Mouse (Mus musculus): ENCODE data around the gene Rbfox3. TPM values are rescaled to one million over a fixed set of nuclear protein-coding genes. Genes with fewer than 3 reads are reported as not detected.

The Rbfox3 gene
- polyA plus RNA-seq, 1 experiment from 2014 or later, result 0.36 TPM

GRCm38 (mm10) chr11:118540411-118541026, 370.9 kb downstream of the Rbfox3 start:
- Histone ChIP-seq H3K27me3 (0 out of 2 replicates have a peak, but pooled peaks cover 10% of the 10 kb centered on the region), H3K27ac (no peak overlapping the region), H3K4me2 (no peak overlapping the region), H3K4me3 (replicated peaks) (no peak overlapping the region), H3K36me3 (no peaks in the 10 kb centered on the region), H3K4me1 (replicated peaks) (no peaks in the 10 kb centered on the region), H3K9ac (no peak overlapping the region), H3K9me3 (replicated peaks) (no peaks in the 10 kb centered on the region)
- ATAC-seq (ENCODE audit: low read depth) (no peak), DNase-seq (no peak)
- WGBS (ENCODE audit: insufficient replicate concordance), result 44% methylated on average over 12 of the region's 12 CpGs

DNA sequence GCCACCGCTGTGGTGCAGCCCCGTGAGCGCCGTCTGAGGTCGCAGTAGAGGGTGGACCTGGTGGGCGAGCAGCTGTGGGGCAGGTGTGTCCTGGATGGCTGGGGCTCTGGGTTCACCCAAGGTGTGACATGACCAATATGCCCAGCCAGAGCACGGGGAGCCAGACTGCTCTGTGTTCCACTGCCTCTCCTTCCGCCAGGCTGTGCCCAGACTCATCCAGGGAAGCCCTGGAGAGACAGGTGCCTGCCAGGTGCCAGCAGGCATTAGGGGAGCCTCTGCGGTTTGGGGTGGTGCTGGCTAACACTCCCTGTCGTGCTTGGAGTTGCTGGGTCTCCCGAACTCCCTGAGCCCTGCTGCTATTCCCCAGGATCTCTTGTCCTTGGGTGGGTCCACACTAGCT, 373.4 kb downstream of the Rbfox3 start:
- DNase-seq (no peak), ATAC-seq (ENCODE audit: low read depth) (no peak)

GRCm38 (mm10) chr11:118534382-118535092, 376.9 kb downstream of the Rbfox3 start:
- Histone ChIP-seq H3K36me3 (no peaks in the 10 kb centered on the region), H3K27ac (no peak overlapping the region), H3K4me1 (replicated peaks) (no peaks in the 10 kb centered on the region), H3K9ac (no peak overlapping the region), H3K9me3 (replicated peaks) (no peaks in the 10 kb centered on the region), H3K4me2 (no peak overlapping the region), H3K27me3 (0 out of 2 replicates have a peak, but pooled peaks cover 4% of the 10 kb centered on the region), H3K4me3 (replicated peaks) (no peak overlapping the region)
- 30% methylated on average over 18 of the region's 18 CpGs for WGBS (ENCODE audit: insufficient replicate concordance)
- DNase-seq (no peak), ATAC-seq (ENCODE audit: low read depth) (no peak)

More for the DNA sequence above, 373.4 kb downstream of the Rbfox3 start:
- Histone ChIP-seq H3K9me3 (replicated peaks) (no peaks in the 10 kb centered on the region), H3K27ac (no peak overlapping the region), H3K4me3 (replicated peaks) (no peak overlapping the region), H3K36me3 (no peaks in the 10 kb centered on the region), H3K4me2 (no peak overlapping the region), H3K4me1 (replicated peaks) (no peaks in the 10 kb centered on the region), H3K9ac (no peak overlapping the region), H3K27me3 (0 out of 2 replicates have a peak, but pooled peaks cover 10% of the 10 kb centered on the region)
- 67% methylated on average over 11 of the region's 11 CpGs for WGBS (ENCODE audit: insufficient replicate concordance)

- ATAC-seq (ENCODE audit: low read depth) (no peak), DNase-seq (no peak)
- WGBS (ENCODE audit: insufficient replicate concordance), result 70% methylated on average over 8 of the region's 8 CpGs
- H3K4me2 ChIP-seq, result no peak overlapping the region
- H3K4me1 ChIP-seq (replicated peaks), result no peaks in the 10 kb centered on the region
- H3K4me3 ChIP-seq (replicated peaks), result no peak overlapping the region
- 0 out of 2 replicates have a peak, but pooled peaks cover 3% of the 10 kb centered on the region for H3K27me3 ChIP-seq
- H3K36me3 ChIP-seq, result no peaks in the 10 kb centered on the region
- no peak overlapping the region for H3K27ac ChIP-seq
- H3K9me3 ChIP-seq (replicated peaks), result no peaks in the 10 kb centered on the region
- H3K9ac ChIP-seq, result no peak overlapping the region
These were observed 381.1 kb downstream of the Rbfox3 start for GRCm38 (mm10) chr11:118530313-118530712.

- ATAC-seq (ENCODE audit: low read depth) (no peak), DNase-seq (no peak)
- Histone ChIP-seq H3K27ac (no peak overlapping the region), H3K36me3 (no peaks in the 10 kb centered on the region), H3K27me3 (0 out of 2 replicates have a peak, but pooled peaks cover 4% of the 10 kb centered on the region), H3K9me3 (replicated peaks) (no peaks in the 10 kb centered on the region), H3K4me1 (replicated peaks) (no peaks in the 10 kb centered on the region), H3K4me2 (no peak overlapping the region), H3K9ac (no peak overlapping the region), H3K4me3 (replicated peaks) (no peak overlapping the region)
- WGBS (ENCODE audit: insufficient replicate concordance), result 67% methylated on average over 9 of the region's 9 CpGs
These were observed 382.6 kb downstream of the Rbfox3 start for GRCm38 (mm10) chr11:118528761-118529160.

GRCm38 (mm10) chr11:118525059-118525458, 386.3 kb downstream of the Rbfox3 start:
- Histone ChIP-seq H3K36me3 (no peaks in the 10 kb centered on the region), H3K27me3 (0 out of 2 replicates have a peak, but pooled peaks cover 4% of the 10 kb centered on the region), H3K9ac (no peak overlapping the region), H3K27ac (no peak overlapping the region), H3K4me2 (no peak overlapping the region), H3K4me3 (replicated peaks) (no peak overlapping the region), H3K4me1 (replicated peaks) (no peaks in the 10 kb centered on the region), H3K9me3 (replicated peaks) (no peaks in the 10 kb centered on the region)
- DNase-seq (no peak), ATAC-seq (ENCODE audit: low read depth) (no peak)
- 62% methylated on average over 11 of the region's 11 CpGs for WGBS (ENCODE audit: insufficient replicate concordance)

- no peak overlapping the region for H3K27ac ChIP-seq
- H3K4me2 ChIP-seq, result no peak overlapping the region
- DNase-seq (no peak), ATAC-seq (ENCODE audit: low read depth) (no peak)
- H3K9ac ChIP-seq, result no peak overlapping the region
- WGBS (ENCODE audit: insufficient replicate concordance), result 57% methylated on average over 4 of the region's 4 CpGs
- 0 out of 2 replicates have a peak, but pooled peaks cover 4% of the 10 kb centered on the region for H3K27me3 ChIP-seq
- no peak overlapping the region for H3K4me3 ChIP-seq (replicated peaks)
- H3K9me3 ChIP-seq (replicated peaks), result no peaks in the 10 kb centered on the region
- H3K36me3 ChIP-seq, result no peaks in the 10 kb centered on the region
- no peaks in the 10 kb centered on the region for H3K4me1 ChIP-seq (replicated peaks)
These were observed 387.8 kb downstream of the Rbfox3 start for GRCm38 (mm10) chr11:118523496-118524145.

DNA sequence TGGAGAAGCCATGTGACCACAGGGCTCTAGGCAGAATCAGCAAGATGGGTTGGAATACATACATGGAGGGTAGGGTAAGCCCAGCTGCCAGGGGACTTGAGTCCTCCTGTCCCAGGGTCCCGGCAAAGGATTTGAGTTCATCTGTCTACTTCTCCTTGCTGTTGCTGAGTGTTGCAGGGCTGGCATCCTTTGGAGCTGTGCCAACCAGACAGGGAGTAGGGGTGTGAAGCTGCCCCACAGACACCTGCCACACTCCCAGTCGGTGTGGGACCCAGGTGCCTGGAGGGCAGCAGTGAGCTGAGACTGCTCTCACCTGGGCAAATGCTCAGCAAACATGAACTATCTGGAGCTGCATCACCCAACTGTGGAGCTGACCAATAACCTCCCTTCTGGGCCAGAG, 390.5 kb downstream of the Rbfox3 start:
- DNase-seq (no peak), ATAC-seq (ENCODE audit: low read depth) (no peak)
- H3K27ac ChIP-seq, result no peak overlapping the region
- no peaks in the 10 kb centered on the region for H3K4me1 ChIP-seq (replicated peaks)
- no peaks in the 10 kb centered on the region for H3K36me3 ChIP-seq
- no peak overlapping the region for H3K4me3 ChIP-seq (replicated peaks)
- 64% methylated on average over 2 of the region's 2 CpGs for WGBS (ENCODE audit: insufficient replicate concordance)
- H3K27me3 ChIP-seq, result 0 out of 2 replicates have a peak, but pooled peaks cover 4% of the 10 kb centered on the region
- no peaks in the 10 kb centered on the region for H3K9me3 ChIP-seq (replicated peaks)
- H3K9ac ChIP-seq, result no peak overlapping the region
- no peak overlapping the region for H3K4me2 ChIP-seq

DNA sequence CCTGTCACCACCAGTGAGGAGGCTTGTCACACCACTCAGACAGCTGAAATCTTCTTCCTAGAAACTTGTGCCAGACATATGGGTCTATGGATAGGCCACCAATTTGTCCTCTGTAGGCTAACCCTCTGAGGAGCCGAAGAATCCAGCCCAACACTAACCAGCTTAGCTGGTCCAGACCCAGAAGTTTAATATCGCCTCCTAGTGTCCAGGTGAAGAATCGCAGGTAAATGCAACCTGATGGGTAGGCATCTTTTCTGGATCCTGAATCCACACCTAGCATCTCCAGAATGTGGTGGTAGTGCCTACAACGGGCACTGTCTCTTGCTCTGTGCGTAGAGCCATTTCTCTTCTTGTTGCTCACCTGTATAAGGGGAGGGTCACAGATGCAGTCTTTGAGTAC, 391.1 kb downstream of the Rbfox3 start:
- WGBS (ENCODE audit: insufficient replicate concordance), result 41% methylated on average over 5 of the region's 5 CpGs

DNA sequence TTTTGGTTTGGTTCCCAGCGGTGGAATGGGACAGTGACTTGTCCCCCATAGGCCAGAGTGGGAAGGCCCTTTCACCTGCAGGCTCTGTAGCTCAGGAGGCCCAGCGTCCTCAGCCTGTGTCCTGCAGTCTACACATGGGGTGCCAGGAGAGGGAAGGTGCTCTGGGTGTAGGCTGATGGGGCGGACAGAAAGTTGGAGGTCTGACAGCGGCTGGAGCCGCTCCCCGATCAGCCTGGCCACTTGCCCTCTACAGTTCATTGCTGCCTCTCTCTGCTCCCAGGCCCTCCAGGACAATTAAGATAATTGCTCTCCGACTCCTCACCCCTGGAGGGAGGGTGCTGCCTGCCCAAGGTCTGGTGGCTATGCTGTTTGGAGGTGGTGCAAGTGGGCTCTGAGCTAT, 392.7 kb downstream of the Rbfox3 start:
- Histone ChIP-seq H3K27ac (no peak overlapping the region), H3K4me1 (replicated peaks) (no peaks in the 10 kb centered on the region), H3K9me3 (replicated peaks) (no peaks in the 10 kb centered on the region), H3K4me2 (no peak overlapping the region), H3K9ac (no peak overlapping the region), H3K27me3 (no peaks in the 10 kb centered on the region), H3K4me3 (replicated peaks) (no peak overlapping the region), H3K36me3 (no peaks in the 10 kb centered on the region)
- 66% methylated on average over 7 of the region's 7 CpGs for WGBS (ENCODE audit: insufficient replicate concordance)
- ATAC-seq (ENCODE audit: low read depth), result no peak
- no peak for DNase-seq

More for the DNA sequence above, 391.1 kb downstream of the Rbfox3 start:
- Histone ChIP-seq H3K36me3 (no peaks in the 10 kb centered on the region), H3K27ac (no peak overlapping the region), H3K4me1 (replicated peaks) (no peaks in the 10 kb centered on the region), H3K4me2 (no peak overlapping the region), H3K27me3 (0 out of 2 replicates have a peak, but pooled peaks cover under 1% of the 10 kb centered on the region), H3K9me3 (replicated peaks) (no peaks in the 10 kb centered on the region), H3K9ac (no peak overlapping the region), H3K4me3 (replicated peaks) (no peak overlapping the region)
- DNase-seq, result no peak
- ATAC-seq (ENCODE audit: low read depth), result no peak

DNA sequence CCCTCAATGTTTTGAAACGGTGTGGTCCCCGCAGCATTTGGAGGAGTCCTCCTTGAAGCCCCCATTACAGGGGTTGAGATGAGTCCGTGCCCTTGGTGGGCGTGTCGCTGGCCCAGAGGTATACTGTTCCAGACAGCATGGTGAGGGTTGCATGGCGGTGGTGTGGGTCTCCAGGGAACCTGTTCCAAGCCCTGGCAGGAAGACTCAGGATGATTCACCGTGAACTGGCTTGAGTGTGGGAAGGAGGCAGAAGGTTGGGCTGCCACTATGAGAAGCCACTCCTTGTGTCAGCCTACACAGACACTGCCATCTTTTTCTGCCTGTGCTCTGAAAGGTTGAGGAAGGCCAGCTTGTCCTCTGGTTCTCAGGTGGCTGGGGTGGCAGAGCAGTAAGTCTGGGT, 393.5 kb downstream of the Rbfox3 start:
- no peak overlapping the region for H3K9ac ChIP-seq
- no peak overlapping the region for H3K4me2 ChIP-seq
- WGBS (ENCODE audit: insufficient replicate concordance), result 58% methylated on average over 7 of the region's 7 CpGs
- no peaks in the 10 kb centered on the region for H3K9me3 ChIP-seq (replicated peaks)
- no peaks in the 10 kb centered on the region for H3K4me1 ChIP-seq (replicated peaks)
- no peak overlapping the region for H3K4me3 ChIP-seq (replicated peaks)
- no peak overlapping the region for H3K27ac ChIP-seq
- ATAC-seq (ENCODE audit: low read depth) (no peak), DNase-seq (no peak)
- 0 out of 2 replicates have a peak, but pooled peaks cover 3% of the 10 kb centered on the region for H3K27me3 ChIP-seq
- no peaks in the 10 kb centered on the region for H3K36me3 ChIP-seq
